9 mouse cellular contexts compared by ENCODE assay signal in the genomic region with DNA sequence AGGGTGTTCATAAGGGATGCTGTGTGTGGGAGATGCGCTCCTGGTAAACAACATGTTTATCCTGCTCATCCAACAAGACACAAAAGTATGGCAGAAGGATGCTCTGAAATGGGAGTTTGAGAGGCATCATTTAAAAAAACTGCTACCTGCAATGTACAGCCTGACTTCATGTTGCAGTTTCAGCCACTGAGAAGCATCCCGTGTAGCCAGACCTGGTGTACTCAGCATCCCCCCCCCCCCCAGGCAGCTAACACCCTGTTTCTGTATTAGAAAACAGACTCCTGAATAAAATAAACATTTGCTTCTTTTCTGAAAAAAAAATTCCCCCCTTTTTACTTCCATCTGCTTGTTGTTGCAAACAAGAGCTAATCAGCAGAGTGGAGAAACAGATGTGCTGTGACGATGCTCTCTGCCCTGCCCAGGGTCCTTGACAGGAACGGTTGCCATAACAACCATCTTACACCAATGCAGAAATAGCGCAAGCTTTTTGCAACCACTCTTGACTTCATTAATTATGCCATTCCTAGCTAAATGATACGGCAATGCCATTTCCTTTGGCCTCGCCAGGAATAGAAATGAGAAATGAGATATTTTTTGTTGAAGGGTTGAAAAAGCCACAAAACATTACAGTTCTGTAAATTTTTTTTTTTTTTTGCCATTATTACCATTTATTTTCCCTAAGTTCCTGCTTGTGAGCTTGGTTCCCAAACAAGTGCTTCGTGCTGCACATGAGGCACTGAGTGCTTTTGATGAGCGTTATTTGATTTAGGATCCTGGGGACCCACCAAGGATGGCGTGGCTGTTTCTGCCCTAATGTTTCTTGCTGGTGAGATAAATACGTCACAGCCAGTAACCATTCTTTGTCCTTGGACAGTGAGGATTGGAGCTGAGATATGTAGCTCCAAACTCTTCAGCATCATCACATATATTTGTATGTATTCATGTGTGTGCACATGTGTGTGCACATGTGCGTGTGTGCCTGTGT.
DNase-seq lines count a peak whose midpoint lies in the region; ATAC-seq and TF ChIP-seq lines count a peak whose summit lies in the region.
"Had no signal": no experiment of that assay in that cellular context is flagged by ENCODE, and none has a peak within 500 bp of the region (broad histone marks: within the 10 kb centered on the region; RNA-seq: fewer than 3 reads in every experiment).

No protein-coding gene starts in this region.

- no peak for TF ChIP-seq EP300 in CH12.LX (IDR thresholded peaks at IDR 0.05; ENCODE audit: low read length)

- TF ChIP-seq RAD21 in CH12.LX (IDR thresholded peaks at IDR 0.05; ENCODE audit: low read depth, low read length), result no peak

- no peak for TF ChIP-seq CTCF in CH12.LX (conservative IDR thresholded peaks at IDR 0.05 in 1 of 2, IDR thresholded peaks at IDR 0.05 in 1 of 2; ENCODE audit: low read depth in 2 of 2, low read length in 2 of 2)

- H3K36me3 ChIP-seq in CH12.LX (replicated peaks in 1 of 2; ENCODE audit: control insufficient read depth in 1 of 2, insufficient read depth in 1 of 2, low read length in 1 of 2), result no peaks in the 10 kb centered on the region
- no peaks in the 10 kb centered on the region for H3K36me3 ChIP-seq in forebrain, embryonic 14.5 days (ENCODE audit: control insufficient read depth, insufficient read depth, low read length)

- no peak overlapping the region for H3K9ac ChIP-seq in CH12.LX (ENCODE audit: insufficient read depth, low read depth)
- no peak overlapping the region for H3K9ac ChIP-seq in forebrain, embryonic 14.5 days (ENCODE audit: low read length)
- H3K9ac ChIP-seq: liver, postnatal 0 days had no signal

- in situ Hi-C loops in CH12.LX (cut with MboI; ENCODE audit: low pct_ligation_motif_present, low pct_unique_long_range_greater_than_20kb, low sequenced_read_pairs), result no loop called here

- peaks cover 14 to 48% of the 10 kb centered on the region in 2 experiments for H3K4me1 ChIP-seq in CH12.LX (ENCODE audit: control insufficient read depth in 1 of 2, insufficient read depth in 2 of 2)
- H3K4me1 ChIP-seq in forebrain, embryonic 14.5 days (ENCODE audit: control insufficient read depth, insufficient read depth, low read length), result peaks cover 12% of the 10 kb centered on the region

- H3K79me2 ChIP-seq in CH12.LX (replicated peaks; ENCODE audit: control insufficient read depth, extremely low read depth, insufficient read depth, poor library complexity, severe bottlenecking), result no peaks in the 10 kb centered on the region

- DNase-seq in A20 (ENCODE audit: low read depth, low spot score) (peak; percentile 80), CH12.LX (ENCODE audit: extremely low read depth) (peak; percentile 34)
- peak; percentile 95 for DNase-seq in forebrain, embryonic 14.5 days (ENCODE audit: low spot score)
- DNase-seq in mesoderm, embryonic 11.5 days (ENCODE audit: low read depth, low spot score), result peak; percentile 59
- no peak for DNase-seq in urinary bladder, adult 2 months (ENCODE audit: low spot score)
- DNase-seq in kidney, postnatal 36 days, result no peak
- no peak for DNase-seq in thymus, postnatal 14 days
- DNase-seq: heart, postnatal 36 days; liver, postnatal 0 days had no signal

- WGBS in forebrain, embryonic 14.5 days, result 50% methylated on average over 12 of the region's 12 CpGs

- no peak overlapping the region for H3K4me3 ChIP-seq in CH12.LX (replicated peaks in 1 of 3; ENCODE audit: low read depth in 2 of 3, low read length in 2 of 3, poor library complexity in 1 of 3)
- H3K4me3 ChIP-seq in forebrain, embryonic 14.5 days (ENCODE audit: low read depth, low read length), result no peak overlapping the region

- no peaks in the 10 kb centered on the region for H3K9me3 ChIP-seq in CH12.LX (replicated peaks; ENCODE audit: low read length)
- H3K9me3 ChIP-seq in forebrain, embryonic 14.5 days (replicated peaks; ENCODE audit: control insufficient read depth, low read length), result no peaks in the 10 kb centered on the region

- no peak overlapping the region for H3K27ac ChIP-seq in CH12.LX (ENCODE audit: insufficient read depth, low read depth)
- peak overlapping the region; percentile 79 for H3K27ac ChIP-seq in forebrain, embryonic 14.5 days (ENCODE audit: low read depth, low read length)

- no peak for TF ChIP-seq POLR2A in CH12.LX (IDR thresholded peaks at IDR 0.05; ENCODE audit: low read depth, low read length)

- H3K4me2 ChIP-seq in CH12.LX (ENCODE audit: insufficient read depth, low read depth, poor library complexity, severe bottlenecking), result no peak overlapping the region
- H3K4me2 ChIP-seq in forebrain, embryonic 14.5 days (ENCODE audit: low read length), result peak overlapping the region; percentile 16; the same call in 1 of the 2 replicates

- ATAC-seq in forebrain, embryonic 14.5 days, result peak; percentile 96
- ATAC-seq: liver, postnatal 0 days had no signal

- no peaks in the 10 kb centered on the region for H3K27me3 ChIP-seq in CH12.LX (replicated peaks)
- 0 out of 2 replicates have a peak, but pooled peaks cover 3% of the 10 kb centered on the region for H3K27me3 ChIP-seq in forebrain, embryonic 14.5 days (replicated peaks; ENCODE audit: control insufficient read depth, insufficient read depth, low read length)

- dilution Hi-C loops in CH12.LX (cut with MboI; ENCODE audit: extremely low pct_ligation_motif_present, extremely low pct_unique_long_range_greater_than_20kb, low sequenced_read_pairs), result no loop called here

TF ChIP-seq in CH12.LX, 34 proteins besides CTCF, POLR2A, EP300 and RAD21:
- TF ChIP-seq RCOR1 (conservative IDR thresholded peaks at IDR 0.05; ENCODE audit: low read depth, low read length), result no peak
- no peak for TF ChIP-seq MEF2A (IDR thresholded peaks at IDR 0.05; ENCODE audit: borderline replicate concordance, low read depth, low read length)
- no peak for TF ChIP-seq POLR2AphosphoS2 (IDR thresholded peaks at IDR 0.05; ENCODE audit: low read depth, low read length)
- no peak for TF ChIP-seq JUN (IDR thresholded peaks at IDR 0.05; ENCODE audit: insufficient read depth, low read depth, low read length)
- TF ChIP-seq MAZ (IDR thresholded peaks at IDR 0.05; ENCODE audit: low read depth, low read length), result no peak
- no peak for TF ChIP-seq CHD2 (IDR thresholded peaks at IDR 0.05; ENCODE audit: low read length)
- no peak for TF ChIP-seq MAFK (IDR thresholded peaks at IDR 0.05; ENCODE audit: insufficient replicate concordance, low read length)
- TF ChIP-seq TCF12 (IDR thresholded peaks at IDR 0.05; ENCODE audit: low read depth, low read length), result no peak
- TF ChIP-seq SMC3 (IDR thresholded peaks at IDR 0.05; ENCODE audit: low read depth, low read length), result no peak
- no peak for TF ChIP-seq BHLHE40 (IDR thresholded peaks at IDR 0.05; ENCODE audit: low read depth, low read length)
- no peak for TF ChIP-seq GABPA (IDR thresholded peaks at IDR 0.05; ENCODE audit: insufficient replicate concordance, low read depth, low read length)
- TF ChIP-seq MXI1 (IDR thresholded peaks at IDR 0.05; ENCODE audit: low read depth, low read length), result no peak
- no peak for TF ChIP-seq JUND (conservative IDR thresholded peaks at IDR 0.05; ENCODE audit: low read depth, low read length)
- no peak for TF ChIP-seq NELFE (IDR thresholded peaks at IDR 0.05; ENCODE audit: low read depth, low read length)
- TF ChIP-seq ZNF384 (IDR thresholded peaks at IDR 0.05; ENCODE audit: low read depth, low read length), result no peak
- no peak for TF ChIP-seq MAX (IDR thresholded peaks at IDR 0.05; ENCODE audit: low read length)
- no peak for TF ChIP-seq KAT2A (IDR thresholded peaks at IDR 0.05; ENCODE audit: insufficient replicate concordance, low read length)
- no peak for TF ChIP-seq CHD1 (IDR thresholded peaks at IDR 0.05; ENCODE audit: low read depth, low read length)
- TF ChIP-seq SIN3A (IDR thresholded peaks at IDR 0.05; ENCODE audit: low read length), result no peak
- no peak for TF ChIP-seq IRF4 (IDR thresholded peaks at IDR 0.05; ENCODE audit: low read depth, low read length)

Comparison
In these comparisons a context has a peak if more than half of its experiments do, and no peak if none do; other contexts are left out.
1. DNase-seq: peak in A20 (single experiment), CH12.LX (single experiment), forebrain, embryonic 14.5 days (single experiment) and mesoderm, embryonic 11.5 days (single experiment); none in urinary bladder, adult 2 months (single experiment), kidney, postnatal 36 days (0 of 2) and thymus, postnatal 14 days (single experiment).